Mouse (Mus musculus) heart, adult 2 months (tissue): ENCODE data around the gene Grcc10. TPM values are rescaled to one million over a fixed set of nuclear protein-coding genes. Genes with fewer than 3 reads are reported as not detected.

ENCODE experiments used
- DNase-seq, 2 experiments: peaks; one replicate each; pipeline ENCODE4 v3.0.0; 2021
- H3K27ac ChIP-seq: fragments of 200-600 bp; 2 replicates; pipeline ENCODE4 v1.8.1; 2022
- H3K27me3 ChIP-seq: fragments of 200-500 bp; 2 replicates; pipeline ENCODE4 v1.6.1; 2012; ENCODE audit warnings: mild to moderate bottlenecking, low read length, inconsistent platforms, mixed read lengths; ENCODE audit not compliant: control insufficient read depth, insufficient read depth
- H3K36me3 ChIP-seq: fragments of 200-500 bp; 2 replicates; pipeline ENCODE4 v1.6.1; 2012; ENCODE audit warnings: low read length, inconsistent platforms; ENCODE audit not compliant: control insufficient read depth, insufficient read depth
- H3K4me1 ChIP-seq: fragments of 200-500 bp; 2 replicates; pipeline ENCODE4 v1.6.1; 2011; ENCODE audit warnings: low read length; ENCODE audit not compliant: control insufficient read depth, insufficient read depth
- H3K4me3 ChIP-seq: fragments of 200-600 bp; 2 replicates; pipeline ENCODE4 v1.8.1; 2022
- H3K79me2 ChIP-seq: fragments of 200-500 bp; replicated peaks from 2 replicates; pipeline ENCODE4 v1.6.1; 2012; ENCODE audit warnings: mild to moderate bottlenecking, inconsistent platforms, low read length, moderate library complexity, mixed read lengths; ENCODE audit not compliant: control insufficient read depth, insufficient read depth
- H3K9ac ChIP-seq: fragments of 200-500 bp; 2 replicates; pipeline ENCODE4 v1.6.1; 2012; ENCODE audit warnings: low read depth, mild to moderate bottlenecking, control low read depth, inconsistent platforms, low read length, mixed read lengths
- CTCF ChIP-seq: fragments of 200-600 bp; IDR thresholded peaks from 2 replicates; pipeline ENCODE4 v1.8.1; 2022; ENCODE audit warnings: antibody characterized with exemption, mild to moderate bottlenecking, moderate library complexity
- EP300 ChIP-seq: fragments of 200-500 bp; IDR thresholded peaks from 2 replicates; pipeline ENCODE4 v1.6.1; 2011; ENCODE audit warnings: low read depth, low read length, control low read depth; ENCODE audit not compliant: insufficient read depth
- POLR2A ChIP-seq: fragments of 200-500 bp; IDR thresholded peaks from 2 replicates; pipeline ENCODE4 v1.6.1; 2011; ENCODE audit warnings: mild to moderate bottlenecking, low read depth, low read length, control low read depth; ENCODE audit not compliant: insufficient read depth
- WGBS: fragments of 180-500 bp; shearing (Covaris S2); methylation state at CpG from one replicate; pipeline ENCODE4 v1.1.7; 2018; 5-methylcytosine and 5-hydroxymethylcytosine counted together
- intact Hi-C: fragments of 180-260 bp; cut with DNase I; formaldehyde crosslinking; loops from one replicate; pipeline ENCODE4 v1.15.1; 2025
- polyA plus RNA-seq: library from polyadenylated mRNA; depleted of rRNA; stranded (reverse); fragments of >200 nt; gene quantifications from 2 replicates; pipeline ENCODE4 v1.2.3, GENCODE M21; 2012
- total RNA-seq, 2 experiments: library from RNA; stranded (reverse); gene quantifications; 2 replicates each; pipeline ENCODE4 v1.2.3; 2021

Gene Grcc10
- total and polyA plus RNA-seq, 3 experiments = 280 to 314 (median 296) TPM

GRCm38 (mm10) chr6:124755306-124755705, 14.1 kb upstream of the Grcc10 start:
- peak overlapping the region; percentile 85 for H3K27ac ChIP-seq
- WGBS = 9% methylated on average over 3 of the region's 3 CpGs
- intact Hi-C loops = loop anchor here (1.0 to 5.0 kb wide), 3 partner anchors 93 to 263 kb away; partner anchors contain the start of genes C1ra and C1rl

GRCm38 (mm10) chr6:124753861-124754260, 12.7 kb upstream of the Grcc10 start:
- no peak for DNase-seq
- Histone ChIP-seq H3K4me3 (no peak overlapping the region), H3K79me2 (0 out of 2 replicates have a peak, but pooled peaks cover 1% of the 10 kb centered on the region), H3K36me3 (no peaks in the 10 kb centered on the region), H3K27me3 (no peaks in the 10 kb centered on the region), H3K27ac (no peak overlapping the region), H3K9ac (no peak overlapping the region), H3K4me1 (peaks cover 8% of the 10 kb centered on the region; the same call in 1 of the 2 replicates)
- intact Hi-C loops = no loop called here
- WGBS = 73% methylated on average over 2 of the region's 2 CpGs
- TF ChIP-seq CTCF = no peak
- TF ChIP-seq POLR2A = no peak
- TF ChIP-seq EP300 = no peak

More at GRCm38 (mm10) chr6:124755306-124755705, 14.1 kb upstream of the Grcc10 start:
- Histone ChIP-seq H3K79me2 (0 out of 2 replicates have a peak, but pooled peaks cover 1% of the 10 kb centered on the region), H3K27me3 (no peaks in the 10 kb centered on the region), H3K36me3 (no peaks in the 10 kb centered on the region), H3K4me3 (peak overlapping the region; percentile 65), H3K9ac (no peak overlapping the region; the same call in 1 of the 2 replicates), H3K4me1 (peaks cover 8% of the 10 kb centered on the region)
- DNase-seq = no peak
- no peak for TF ChIP-seq POLR2A
- TF ChIP-seq CTCF = no peak
- no peak for TF ChIP-seq EP300

- intact Hi-C loops = no loop called here
- Histone ChIP-seq H3K27me3 (no peaks in the 10 kb centered on the region), H3K27ac (no peak overlapping the region), H3K79me2 (0 out of 2 replicates have a peak, but pooled peaks cover 1% of the 10 kb centered on the region), H3K9ac (no peak overlapping the region), H3K4me3 (no peak overlapping the region), H3K36me3 (no peaks in the 10 kb centered on the region), H3K4me1 (peaks cover 3% of the 10 kb centered on the region; the same call in 1 of the 2 replicates)
- no peak for DNase-seq
- TF ChIP-seq POLR2A (no peak), CTCF (no peak), EP300 (no peak)
- 80% methylated on average over 8 of the region's 8 CpGs for WGBS
Observed at GRCm38 (mm10) chr6:124750405-124750804, 9.2 kb upstream of the Grcc10 start.

GRCm38 (mm10) chr6:124746654-124747632, 5.8 kb upstream of the Grcc10 start:
- no peaks in the 10 kb centered on the region for H3K27me3 ChIP-seq
- H3K9ac ChIP-seq = no peak overlapping the region
- H3K79me2 ChIP-seq = no peaks in the 10 kb centered on the region
- no peaks in the 10 kb centered on the region for H3K36me3 ChIP-seq
- H3K4me3 ChIP-seq = no peak overlapping the region; the same call in 1 of the 2 replicates
- H3K27ac ChIP-seq = no peak overlapping the region
- no peaks in the 10 kb centered on the region for H3K4me1 ChIP-seq
- no peak for DNase-seq
- intact Hi-C loops = no loop called here
- no peak for TF ChIP-seq EP300
- TF ChIP-seq CTCF = no peak
- TF ChIP-seq POLR2A = no peak
- whole genome bisulfite sequencing = 87% methylated on average over 7 of the region's 7 CpGs

GRCm38 (mm10) chr6:124746296-124746605, 5.1 kb upstream of the Grcc10 start:
- Histone ChIP-seq H3K9ac (peak overlapping the region; percentile 82), H3K36me3 (no peaks in the 10 kb centered on the region), H3K27ac (peak overlapping the region; percentile 96), H3K79me2 (no peaks in the 10 kb centered on the region), H3K4me1 (peaks cover 3% of the 10 kb centered on the region; the same call in 1 of the 2 replicates), H3K4me3 (peak overlapping the region; percentile 68), H3K27me3 (no peaks in the 10 kb centered on the region)
- no peak for DNase-seq
- intact Hi-C loops = no loop called here
- WGBS = 24% methylated on average over 8 of the region's 8 CpGs
- TF ChIP-seq EP300 (0 out of 2 replicates have a peak, but pooled peaks have one; percentile 23), POLR2A (no peak), CTCF (no peak)
